Mouse (Mus musculus) ES-Bruce4 (cell line): ENCODE measurements around the gene Slc16a6.

Experiments
- CTCF ChIP-seq: IDR thresholded peaks from one replicate; pipeline ENCODE4 v1.8.1; 2011; ENCODE audit warnings: low read depth, low read length
- POLR2A ChIP-seq: IDR thresholded peaks from one replicate; pipeline ENCODE4 v1.8.1; 2011; ENCODE audit warnings: low read length; ENCODE audit not compliant: insufficient read depth

GRCm38 (mm10) chr11:109442166-109442730 is 31.1 kb downstream of the Slc16a6 start:
- TF ChIP-seq POLR2A (no peak), CTCF (no peak)
